Mouse (Mus musculus): ENCODE measurements around the gene Shprh. TPM values are rescaled to one million over a fixed set of nuclear protein-coding genes. Genes with fewer than 3 reads are reported as not detected.

Gene Shprh
- polyA plus RNA-seq (2012; rRNA removed): 0.18 and 0.58 TPM in 2 replicates

GRCm38 (mm10) chr10:11148884-11149741 lies at the start of gene Shprh:
Gene Shprh, plus strand, starts transcription at chr10:11149427.

Other genes with a start within 250 kb of the Shprh start
- gene Grm1, start 67.1 kb upstream of the Shprh start, polyA plus RNA-seq (2012; rRNA removed): 0.02 TPM in 1 of 2 replicates, not detected in the other
- gene Fbxo30, start 131.9 kb downstream of the Shprh start, polyA plus RNA-seq (2012; rRNA removed): 0.61 TPM in 2 replicates
- 2.4 and 7.3 TPM in 2 replicates for gene Epm2a, start 194.0 kb downstream of the Shprh start, polyA plus RNA-seq (2012; rRNA removed)

Measured in stomach, adult 2 months (tissue).